Mouse (Mus musculus): ENCODE measurements around the gene Arhgap17. TPM values are rescaled to one million over a fixed set of nuclear protein-coding genes. Genes with fewer than 3 reads are reported as not detected.

Arhgap17 gene
- polyA plus RNA-seq, 1 experiment from 2014 or later = 23.2 TPM

DNA sequence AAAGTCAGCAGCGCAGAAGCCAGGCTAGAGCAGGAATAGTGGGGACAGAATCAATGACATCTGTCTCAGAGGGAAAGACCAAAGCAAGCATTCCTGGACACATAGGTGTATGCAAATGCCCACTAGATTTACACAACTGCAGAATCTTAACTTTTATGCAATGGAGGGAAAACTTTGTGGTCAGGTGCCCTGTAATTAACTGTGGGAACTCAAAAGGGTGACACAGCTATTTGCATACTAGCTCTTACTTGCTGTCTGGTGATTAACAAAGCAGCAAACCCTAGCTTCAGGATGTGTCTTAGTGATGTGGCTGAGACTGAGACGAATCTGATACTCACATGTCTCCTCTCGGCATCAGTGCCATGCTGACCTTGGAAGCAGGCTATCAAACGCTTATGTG, 42.8 kb downstream of the Arhgap17 start:
- H3K4me1 ChIP-seq = peaks cover 14% of the 10 kb centered on the region
- ATAC-seq (ENCODE audit: low FRiP score, low read depth) = no peak
- H3K4me3 ChIP-seq = no peak overlapping the region
- peaks cover 51% of the 10 kb centered on the region for H3K36me3 ChIP-seq
- no peak overlapping the region for H3K9ac ChIP-seq
- 84% methylated on average over 4 of the region's 4 CpGs for WGBS
- H3K4me2 ChIP-seq (replicated peaks) = no peak overlapping the region
- H3K9me3 ChIP-seq = no peaks in the 10 kb centered on the region
- H3K27ac ChIP-seq = no peak overlapping the region
- H3K27me3 ChIP-seq = no peaks in the 10 kb centered on the region

DNA sequence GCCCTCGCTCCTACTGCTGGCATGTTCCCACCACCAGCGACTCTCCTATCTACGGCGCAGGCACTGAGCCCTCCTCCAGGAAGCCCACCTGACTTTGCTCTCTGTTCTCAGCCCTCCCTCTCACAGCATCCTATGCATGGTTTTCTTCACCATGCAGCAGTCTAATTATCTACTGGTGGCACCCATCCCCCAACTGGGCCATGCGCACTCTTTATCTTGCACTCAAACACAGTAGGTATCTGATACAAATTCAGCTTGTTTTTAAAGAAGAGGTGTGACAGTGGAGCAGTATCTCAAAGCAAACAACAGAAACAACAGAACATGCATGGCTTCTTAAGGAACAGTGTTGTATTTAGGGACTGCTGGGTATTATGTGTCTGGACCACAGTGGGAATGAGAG, 43.7 kb downstream of the Arhgap17 start:
- peaks cover 6% of the 10 kb centered on the region for H3K4me1 ChIP-seq
- H3K9me3 ChIP-seq = no peaks in the 10 kb centered on the region
- no peak overlapping the region for H3K4me3 ChIP-seq
- no peak overlapping the region for H3K9ac ChIP-seq
- WGBS = 93% methylated on average over 5 of the region's 5 CpGs
- no peaks in the 10 kb centered on the region for H3K27me3 ChIP-seq
- no peak overlapping the region for H3K27ac ChIP-seq
- no peak for ATAC-seq (ENCODE audit: low FRiP score, low read depth)
- no peak overlapping the region for H3K4me2 ChIP-seq (replicated peaks)
- peaks cover 59% of the 10 kb centered on the region for H3K36me3 ChIP-seq

DNA sequence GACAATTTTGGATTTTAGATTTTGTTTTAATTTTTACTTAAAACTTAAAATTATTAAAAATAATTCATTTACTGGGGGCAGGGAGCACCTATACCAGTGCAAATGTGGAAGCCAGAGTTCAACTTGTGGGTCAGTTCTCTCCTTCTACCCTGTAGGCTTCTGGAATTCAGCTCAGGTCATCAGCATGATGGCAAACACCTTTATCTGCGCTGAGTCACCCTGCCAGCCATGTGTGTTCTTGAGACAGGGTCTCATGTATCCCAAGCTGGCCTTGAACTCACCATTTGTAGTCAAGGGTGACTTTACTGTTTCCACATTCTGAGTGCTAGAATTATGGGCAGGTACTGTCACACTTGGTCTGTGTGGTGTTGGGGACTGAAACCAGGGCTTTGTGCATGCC, 45.6 kb downstream of the Arhgap17 start:
- no peak for ATAC-seq (ENCODE audit: low FRiP score, low read depth)
- no peak overlapping the region for H3K9ac ChIP-seq
- H3K36me3 ChIP-seq = peaks cover 75% of the 10 kb centered on the region
- no peak overlapping the region for H3K27ac ChIP-seq
- WGBS = 87% methylated on average over 1 of the region's 1 CpGs
- H3K4me1 ChIP-seq = peaks cover 6% of the 10 kb centered on the region
- H3K27me3 ChIP-seq = no peaks in the 10 kb centered on the region
- no peaks in the 10 kb centered on the region for H3K9me3 ChIP-seq
- no peak overlapping the region for H3K4me2 ChIP-seq (replicated peaks)
- no peak overlapping the region for H3K4me3 ChIP-seq

DNA sequence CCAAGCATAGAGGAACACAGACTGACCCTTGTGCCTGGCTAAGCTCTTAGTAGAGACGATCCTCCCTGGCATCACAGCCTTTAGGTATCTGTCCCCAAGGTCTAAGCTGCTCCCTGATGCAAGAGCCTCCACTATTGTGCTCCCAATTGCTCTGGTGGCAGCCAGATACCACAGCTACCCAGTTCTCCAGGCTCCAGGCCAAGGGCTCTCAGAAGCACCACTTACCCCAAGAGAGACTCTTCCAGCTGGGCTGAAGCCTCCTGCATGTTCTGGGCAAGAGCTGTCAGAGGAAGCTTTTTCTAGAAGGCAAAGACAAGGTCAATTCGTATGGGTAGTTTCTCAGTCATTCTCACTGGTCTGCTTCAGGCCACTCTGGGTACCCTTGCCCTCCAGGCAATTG, 46.3 kb downstream of the Arhgap17 start:
- peaks cover 4% of the 10 kb centered on the region for H3K4me1 ChIP-seq
- 90% methylated on average over 2 of the region's 2 CpGs for WGBS
- no peaks in the 10 kb centered on the region for H3K27me3 ChIP-seq
- H3K27ac ChIP-seq = no peak overlapping the region
- H3K36me3 ChIP-seq = peaks cover 82% of the 10 kb centered on the region
- H3K4me3 ChIP-seq = no peak overlapping the region
- H3K9me3 ChIP-seq = no peaks in the 10 kb centered on the region
- H3K9ac ChIP-seq = no peak overlapping the region
- no peak overlapping the region for H3K4me2 ChIP-seq (replicated peaks)
- no peak for ATAC-seq (ENCODE audit: low FRiP score, low read depth)

DNA sequence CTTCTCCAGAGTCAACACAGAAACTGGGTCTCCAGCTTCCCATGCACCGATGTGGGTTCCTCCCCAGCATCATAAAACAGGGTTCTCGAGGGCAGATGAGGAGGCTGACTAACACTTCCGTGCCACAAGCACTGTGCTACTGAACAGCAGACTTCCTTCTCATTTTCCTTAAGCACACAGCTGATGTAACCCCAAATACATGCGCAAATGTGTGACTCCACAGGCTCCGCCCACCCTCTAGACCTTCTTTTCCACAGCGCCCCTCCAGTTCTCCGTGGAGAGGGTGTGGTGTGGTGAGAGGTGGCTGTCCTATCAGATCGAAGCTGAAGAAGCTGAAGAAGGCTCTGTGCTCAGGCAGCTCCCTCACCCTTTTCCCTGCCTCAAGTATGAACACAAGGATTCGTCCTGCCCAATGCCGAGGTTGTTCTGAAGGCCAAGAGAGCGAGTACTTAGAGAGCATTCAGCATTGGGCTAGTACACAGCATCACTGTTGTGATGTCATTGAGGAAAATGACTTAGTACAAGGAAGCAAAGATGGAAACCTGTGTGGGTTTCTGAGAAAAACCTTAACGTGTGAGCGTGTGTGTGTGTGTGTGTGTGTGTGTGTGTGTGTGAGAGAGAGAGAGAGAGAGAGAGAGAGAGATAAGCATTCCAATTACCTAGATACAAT, 47.1 kb downstream of the Arhgap17 start:
- Histone ChIP-seq H3K4me2 (replicated peaks) (no peak overlapping the region), H3K4me3 (no peak overlapping the region), H3K36me3 (peaks cover 87% of the 10 kb centered on the region), H3K27me3 (no peaks in the 10 kb centered on the region), H3K9me3 (no peaks in the 10 kb centered on the region), H3K4me1 (no peaks in the 10 kb centered on the region; the same call in 1 of the 2 replicates), H3K27ac (no peak overlapping the region), H3K9ac (no peak overlapping the region)
- ATAC-seq (ENCODE audit: low FRiP score, low read depth) = no peak
- 85% methylated on average over 13 of the region's 13 CpGs for WGBS

DNA sequence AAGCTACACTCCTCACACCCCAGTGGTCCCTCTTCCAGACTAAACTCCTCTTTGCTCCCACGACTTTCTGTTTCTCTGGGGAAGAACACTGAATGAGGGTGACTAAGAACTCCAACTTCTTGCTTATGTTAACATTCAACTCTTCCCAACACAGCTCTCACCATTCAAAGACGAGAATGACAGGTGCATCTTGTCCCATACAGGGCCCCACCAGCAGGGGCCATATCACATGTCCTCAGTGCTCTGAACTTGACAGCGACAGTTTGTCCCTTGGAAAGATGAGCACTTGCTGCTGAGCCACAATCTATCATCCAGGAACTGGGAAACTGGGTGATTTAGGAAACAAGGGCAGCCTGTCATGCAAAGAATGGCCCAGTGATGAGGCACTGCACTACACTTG, 57.0 kb downstream of the Arhgap17 start:
- Histone ChIP-seq H3K4me1 (no peaks in the 10 kb centered on the region), H3K4me2 (replicated peaks) (no peak overlapping the region), H3K9me3 (no peaks in the 10 kb centered on the region), H3K36me3 (peaks cover 92% of the 10 kb centered on the region), H3K27ac (no peak overlapping the region), H3K9ac (no peak overlapping the region), H3K4me3 (no peak overlapping the region), H3K27me3 (no peaks in the 10 kb centered on the region)
- ATAC-seq (ENCODE audit: low FRiP score, low read depth) = no peak
- 87% methylated on average over 3 of the region's 3 CpGs for WGBS

DNA sequence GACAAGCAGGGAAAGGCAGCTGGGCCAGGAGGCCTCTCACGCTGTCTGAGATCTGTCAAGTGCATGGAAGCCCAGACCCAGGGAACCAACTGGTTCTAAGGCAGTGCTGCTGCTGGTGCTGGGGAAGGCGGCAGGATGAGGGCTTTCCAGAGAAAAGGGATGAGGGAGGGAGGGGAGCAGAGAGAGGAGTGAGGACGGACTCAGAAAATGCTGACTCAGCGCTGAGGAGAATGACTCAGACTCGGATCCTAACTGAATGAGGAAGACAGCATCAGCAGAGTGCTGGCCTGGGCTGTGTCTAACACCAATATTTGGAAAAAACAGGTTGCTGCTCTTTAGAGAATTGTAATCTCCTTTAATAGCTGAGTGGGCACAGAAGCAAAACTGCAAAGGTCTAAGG, 57.9 kb downstream of the Arhgap17 start:
- 68% methylated on average over 5 of the region's 5 CpGs for WGBS
- H3K9ac ChIP-seq = no peak overlapping the region
- no peak overlapping the region for H3K4me3 ChIP-seq
- H3K27me3 ChIP-seq = no peaks in the 10 kb centered on the region
- H3K27ac ChIP-seq = no peak overlapping the region
- no peak overlapping the region for H3K4me2 ChIP-seq (replicated peaks)
- ATAC-seq (ENCODE audit: low FRiP score, low read depth) = no peak
- H3K9me3 ChIP-seq = no peaks in the 10 kb centered on the region
- H3K4me1 ChIP-seq = no peaks in the 10 kb centered on the region
- peaks cover 92% of the 10 kb centered on the region for H3K36me3 ChIP-seq

DNA sequence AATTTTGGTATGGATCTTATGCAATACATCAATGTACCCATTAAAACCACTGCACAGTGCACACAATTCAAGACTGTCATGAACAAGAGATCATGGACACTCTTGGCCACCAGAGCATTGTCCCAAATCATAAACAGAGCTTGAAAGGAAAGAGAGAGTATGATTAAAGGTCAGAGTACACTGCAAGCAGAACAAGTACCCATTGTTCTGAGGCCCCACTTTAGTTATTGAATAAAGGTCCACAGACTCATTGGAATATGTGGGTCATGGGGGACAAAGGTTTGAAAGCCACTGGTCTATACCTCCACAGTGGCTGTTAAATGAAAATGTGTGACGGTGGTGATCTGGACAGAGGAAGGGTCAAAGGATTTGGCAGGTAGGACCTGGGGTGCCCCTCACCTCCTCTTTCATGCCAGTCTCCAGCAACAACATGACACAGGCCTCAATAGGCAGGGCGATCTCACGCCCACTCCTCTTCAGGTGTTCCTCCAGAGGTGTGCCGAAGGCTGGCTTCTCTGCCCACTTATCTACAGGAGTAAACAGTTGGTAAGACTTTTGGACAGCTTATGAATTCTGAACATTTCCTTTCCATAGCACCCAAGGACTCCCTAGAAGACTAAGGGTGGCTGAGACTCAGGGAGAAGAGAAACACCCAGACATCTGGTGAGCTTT, 61.7 kb downstream of the Arhgap17 start:
- ATAC-seq (ENCODE audit: low FRiP score, low read depth) = no peak
- H3K27me3 ChIP-seq = no peaks in the 10 kb centered on the region
- H3K27ac ChIP-seq = no peak overlapping the region
- H3K4me2 ChIP-seq (replicated peaks) = no peak overlapping the region
- no peaks in the 10 kb centered on the region for H3K9me3 ChIP-seq
- 89% methylated on average over 4 of the region's 4 CpGs for whole genome bisulfite sequencing
- no peaks in the 10 kb centered on the region for H3K4me1 ChIP-seq
- H3K4me3 ChIP-seq = no peak overlapping the region
- H3K36me3 ChIP-seq = peaks cover 99% of the 10 kb centered on the region
- no peak overlapping the region for H3K9ac ChIP-seq

DNA sequence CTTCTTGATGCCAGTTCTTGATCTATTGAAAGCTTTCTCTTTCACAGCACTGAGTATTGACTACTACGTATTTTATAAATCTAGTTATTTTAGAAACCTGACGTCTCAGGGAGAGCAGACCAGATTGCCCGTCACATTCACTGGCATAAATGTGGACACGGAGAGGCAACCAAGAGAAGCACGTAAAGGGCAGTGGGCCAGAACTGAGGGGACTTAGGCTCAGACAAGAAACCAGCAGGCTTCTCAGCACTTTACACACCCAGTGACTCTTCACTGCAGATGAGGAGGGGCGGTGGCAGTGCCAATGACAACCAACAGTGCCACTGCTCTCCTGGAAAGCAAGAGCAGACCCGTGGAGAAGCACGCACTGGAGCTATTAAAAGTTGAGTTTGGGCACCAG, 62.5 kb downstream of the Arhgap17 start:
- H3K4me3 ChIP-seq = no peak overlapping the region
- H3K36me3 ChIP-seq = peaks cover 93% of the 10 kb centered on the region
- WGBS = 93% methylated on average over 8 of the region's 8 CpGs
- no peak overlapping the region for H3K4me2 ChIP-seq (replicated peaks)
- no peaks in the 10 kb centered on the region for H3K27me3 ChIP-seq
- no peak overlapping the region for H3K27ac ChIP-seq
- ATAC-seq (ENCODE audit: low FRiP score, low read depth) = no peak
- H3K4me1 ChIP-seq = no peaks in the 10 kb centered on the region
- H3K9ac ChIP-seq = no peak overlapping the region
- H3K9me3 ChIP-seq = no peaks in the 10 kb centered on the region

DNA sequence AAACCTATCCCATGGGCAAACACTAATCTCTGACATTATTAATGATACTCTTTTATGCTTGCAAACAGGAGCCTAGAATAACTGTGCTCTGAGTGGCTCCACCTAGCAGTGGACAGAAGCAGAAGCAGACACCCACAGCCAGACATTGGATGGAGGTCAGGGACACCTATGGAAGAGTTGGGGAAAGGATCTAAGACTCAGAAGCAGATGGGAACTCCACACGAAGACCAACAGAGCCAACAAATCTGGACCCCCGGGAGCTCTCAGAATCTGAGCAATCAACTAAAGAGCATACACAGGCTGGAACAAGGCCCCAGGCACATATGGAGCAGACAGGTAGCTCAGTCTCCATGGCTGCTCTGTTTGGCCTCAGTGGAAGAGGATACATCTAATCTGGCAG, 64.3 kb downstream of the Arhgap17 start:
- peaks cover 77% of the 10 kb centered on the region for H3K36me3 ChIP-seq

DNA sequence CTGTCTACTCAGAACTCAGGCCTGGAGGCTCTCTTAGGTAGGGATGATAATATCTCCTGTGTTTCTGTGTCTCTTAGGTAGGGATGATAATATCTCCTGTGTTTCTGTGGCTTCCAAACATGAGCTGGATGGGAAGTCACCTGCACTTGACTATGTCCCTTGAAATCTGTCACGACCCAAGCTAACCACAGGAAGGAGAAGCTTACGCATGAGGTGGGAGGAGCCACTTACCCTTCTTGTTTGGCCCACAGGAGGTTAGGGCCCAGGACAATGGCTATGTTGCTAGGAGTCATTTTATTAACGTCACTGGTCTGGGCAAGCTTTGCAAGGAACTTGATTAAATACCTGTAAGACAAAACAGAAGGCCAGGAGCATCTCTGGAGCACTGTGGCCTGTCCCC, 69.5 kb downstream of the Arhgap17 start:
- Histone ChIP-seq H3K4me3 (no peak overlapping the region), H3K36me3 (peaks cover 72% of the 10 kb centered on the region), H3K4me2 (replicated peaks) (no peak overlapping the region), H3K27me3 (no peaks in the 10 kb centered on the region), H3K27ac (no peak overlapping the region), H3K9ac (no peak overlapping the region), H3K9me3 (no peaks in the 10 kb centered on the region), H3K4me1 (no peaks in the 10 kb centered on the region)
- ATAC-seq (ENCODE audit: low FRiP score, low read depth) = no peak
- 85% methylated on average over 3 of the region's 3 CpGs for WGBS

More for the DNA sequence above, 64.3 kb downstream of the Arhgap17 start:
- Histone ChIP-seq H3K4me3 (no peak overlapping the region), H3K27ac (no peak overlapping the region), H3K9me3 (no peaks in the 10 kb centered on the region), H3K4me2 (replicated peaks) (no peak overlapping the region), H3K27me3 (no peaks in the 10 kb centered on the region), H3K9ac (no peak overlapping the region), H3K4me1 (no peaks in the 10 kb centered on the region)
- WGBS = 83% methylated on average over 2 of the region's 2 CpGs
- no peak for ATAC-seq (ENCODE audit: low FRiP score, low read depth)

DNA sequence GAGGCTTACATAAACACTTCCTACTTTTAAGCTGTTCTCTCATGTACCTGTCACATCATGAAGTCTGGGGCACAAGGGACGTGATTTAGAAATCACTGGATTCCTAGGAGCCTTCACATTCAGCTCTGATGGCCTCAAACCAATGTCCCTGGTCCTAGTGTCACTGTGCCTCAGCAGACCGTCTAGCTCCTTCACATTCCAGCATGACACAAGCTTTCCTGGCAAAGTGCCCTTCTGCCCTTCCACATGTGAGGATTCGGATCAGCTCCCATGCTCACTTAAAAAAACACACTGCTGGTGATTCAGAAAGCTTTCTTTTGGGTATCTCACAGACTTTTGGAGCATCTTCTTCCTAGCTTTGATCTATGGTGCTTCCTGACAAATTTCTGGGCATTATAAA, 71.5 kb downstream of the Arhgap17 start:
- H3K4me3 ChIP-seq = no peak overlapping the region
- no peaks in the 10 kb centered on the region for H3K27me3 ChIP-seq
- no peaks in the 10 kb centered on the region for H3K9me3 ChIP-seq
- no peak overlapping the region for H3K4me2 ChIP-seq (replicated peaks)
- peaks cover 71% of the 10 kb centered on the region for H3K36me3 ChIP-seq
- no peaks in the 10 kb centered on the region for H3K4me1 ChIP-seq
- H3K9ac ChIP-seq = no peak overlapping the region
- 65% methylated on average over 3 of the region's 3 CpGs for WGBS
- no peak for ATAC-seq (ENCODE audit: low FRiP score, low read depth)
- H3K27ac ChIP-seq = no peak overlapping the region

DNA sequence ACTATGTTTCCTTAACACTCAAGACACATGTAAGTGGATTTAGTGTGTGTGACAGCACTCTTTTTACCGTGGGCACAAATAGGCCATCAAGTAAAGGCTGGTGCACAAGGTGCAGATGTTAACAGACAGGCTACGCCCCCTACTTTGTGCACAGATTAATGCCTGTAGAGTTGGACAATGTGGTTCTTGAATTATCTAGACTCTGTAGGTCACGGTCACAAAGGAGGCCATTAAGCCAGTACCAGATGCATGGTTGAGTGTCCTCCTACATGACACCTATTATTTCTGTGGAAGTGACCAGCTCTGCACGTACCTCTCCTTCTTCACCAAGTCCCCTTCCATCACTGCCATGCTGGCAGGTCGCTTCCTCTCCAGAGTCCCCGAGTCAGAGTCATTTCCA, 73.6 kb downstream of the Arhgap17 start:
- no peaks in the 10 kb centered on the region for H3K27me3 ChIP-seq
- no peak overlapping the region for H3K4me2 ChIP-seq (replicated peaks)
- ATAC-seq (ENCODE audit: low FRiP score, low read depth) = no peak
- no peak overlapping the region for H3K9ac ChIP-seq
- 93% methylated on average over 6 of the region's 6 CpGs for WGBS
- H3K9me3 ChIP-seq = no peaks in the 10 kb centered on the region
- H3K4me1 ChIP-seq = no peaks in the 10 kb centered on the region
- H3K4me3 ChIP-seq = no peak overlapping the region
- H3K36me3 ChIP-seq = peaks cover 89% of the 10 kb centered on the region
- H3K27ac ChIP-seq = no peak overlapping the region
